Mouse (Mus musculus): ENCODE measurements around the gene Jak2.

Gene Jak2

DNA sequence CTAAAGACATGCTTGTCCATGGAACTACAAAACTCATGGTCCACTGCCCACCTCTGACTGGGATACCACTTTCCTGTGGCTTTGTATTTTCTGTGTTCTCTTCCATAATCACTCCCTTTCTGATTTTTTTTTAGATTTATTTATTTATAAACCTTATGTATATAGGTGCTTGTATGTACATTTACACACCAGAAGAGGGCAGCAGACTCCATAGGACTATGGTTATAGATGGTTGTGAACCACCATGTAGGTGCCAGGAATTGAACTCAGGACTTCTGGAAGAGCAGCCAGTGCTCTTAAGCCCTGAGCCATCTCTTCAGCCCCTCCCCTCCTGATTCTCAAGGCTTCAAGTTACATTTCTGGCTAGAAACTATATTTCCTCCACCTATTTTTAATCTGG, 57.2 kb downstream of the Jak2 start:
- no peak for DNase-seq

GRCm38 (mm10) chr19:29311791-29312190, 60.2 kb downstream of the Jak2 start:
- peak; percentile 72 for DNase-seq

DNA sequence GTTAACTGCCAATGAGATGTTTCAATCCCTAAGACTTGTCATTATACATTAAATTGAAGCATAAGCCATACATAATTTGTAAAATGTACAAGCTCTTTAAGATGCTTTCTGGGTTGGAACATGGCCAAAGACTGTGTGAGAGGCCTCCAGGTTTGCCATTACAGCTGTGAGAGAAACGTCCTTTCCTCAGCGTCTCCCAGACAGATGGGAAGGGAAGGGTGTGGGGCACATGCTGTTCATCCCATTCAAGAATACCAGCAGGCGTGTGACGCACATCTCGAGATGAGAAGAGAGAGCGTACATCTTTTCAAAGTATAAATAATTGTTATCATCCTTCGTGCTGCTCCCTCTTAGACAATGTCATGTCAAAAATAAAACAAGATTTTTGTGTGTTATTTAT, 61.0 kb downstream of the Jak2 start:
- no peak for DNase-seq

- no peak for DNase-seq
Observed at GRCm38 (mm10) chr19:29323416-29324049, 71.9 kb downstream of the Jak2 start.

DNA sequence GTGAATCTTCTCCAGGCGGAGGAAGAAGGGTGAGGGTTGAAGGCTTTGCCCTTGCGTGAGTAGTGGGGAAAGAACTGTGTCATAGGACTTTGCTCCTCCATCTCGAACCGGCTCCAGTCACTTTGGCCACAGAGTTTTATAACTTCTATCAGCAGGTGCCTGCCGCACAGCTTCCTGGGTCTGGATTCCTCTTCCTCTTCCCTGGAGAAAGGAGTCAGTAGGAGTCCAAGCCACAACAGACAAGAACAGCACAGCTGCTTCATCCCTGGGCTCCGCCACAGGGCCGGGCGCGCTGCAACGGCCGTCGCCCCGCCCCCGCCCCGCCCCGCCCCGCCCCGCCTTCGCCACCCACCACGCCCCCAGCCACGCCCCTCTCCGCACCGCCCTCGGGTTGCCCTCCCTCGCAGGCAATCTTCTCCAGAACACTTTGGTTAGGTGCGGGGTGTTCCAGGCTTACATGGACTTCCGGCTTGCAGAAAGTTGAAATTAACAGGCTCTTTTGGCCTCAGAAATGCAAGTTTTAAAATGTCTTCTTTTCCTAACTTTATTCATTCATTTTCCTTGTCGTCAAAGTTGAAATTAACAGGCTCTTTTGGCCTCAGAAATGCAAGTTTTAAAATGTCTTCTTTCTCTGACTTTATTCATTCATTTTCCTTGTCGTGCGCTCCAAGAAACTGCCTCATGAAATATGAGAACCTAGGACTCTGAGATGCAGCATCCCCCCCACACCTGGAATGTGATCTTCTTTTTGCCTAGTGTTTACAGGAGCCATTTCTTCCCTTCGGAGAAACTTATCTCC, 73.6 kb downstream of the Jak2 start, which contains the start of gene Insl6:
Gene Insl6 (minus strand): TSS at position 304 of the 799 bp plus-strand sequence.
- peak; percentile 92 for DNase-seq

GRCm38 (mm10) chr19:29325852-29326180, 74.2 kb downstream of the Jak2 start:
- no peak for DNase-seq

DNA sequence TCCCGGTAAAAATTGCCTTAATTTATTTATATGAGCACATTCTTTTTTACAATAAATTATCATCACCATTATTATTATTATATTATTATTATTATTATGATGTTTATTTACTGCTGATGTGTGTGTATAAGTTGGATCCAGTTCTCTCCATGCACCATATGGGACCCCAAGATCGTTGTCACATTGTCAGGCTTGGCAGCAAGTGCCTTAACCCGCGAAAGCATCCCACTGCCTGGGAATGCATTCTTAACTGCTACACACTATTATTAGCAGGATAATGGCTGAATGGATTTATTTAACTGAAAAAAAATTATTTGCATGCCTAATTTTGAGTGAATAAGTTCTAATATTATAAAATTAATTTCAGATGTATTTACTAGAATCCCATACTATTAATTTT, 74.8 kb downstream of the Jak2 start:
- DNase-seq = no peak

GRCm38 (mm10) chr19:29326822-29327552, 75.4 kb downstream of the Jak2 start:
- DNase-seq = no peak

DNA sequence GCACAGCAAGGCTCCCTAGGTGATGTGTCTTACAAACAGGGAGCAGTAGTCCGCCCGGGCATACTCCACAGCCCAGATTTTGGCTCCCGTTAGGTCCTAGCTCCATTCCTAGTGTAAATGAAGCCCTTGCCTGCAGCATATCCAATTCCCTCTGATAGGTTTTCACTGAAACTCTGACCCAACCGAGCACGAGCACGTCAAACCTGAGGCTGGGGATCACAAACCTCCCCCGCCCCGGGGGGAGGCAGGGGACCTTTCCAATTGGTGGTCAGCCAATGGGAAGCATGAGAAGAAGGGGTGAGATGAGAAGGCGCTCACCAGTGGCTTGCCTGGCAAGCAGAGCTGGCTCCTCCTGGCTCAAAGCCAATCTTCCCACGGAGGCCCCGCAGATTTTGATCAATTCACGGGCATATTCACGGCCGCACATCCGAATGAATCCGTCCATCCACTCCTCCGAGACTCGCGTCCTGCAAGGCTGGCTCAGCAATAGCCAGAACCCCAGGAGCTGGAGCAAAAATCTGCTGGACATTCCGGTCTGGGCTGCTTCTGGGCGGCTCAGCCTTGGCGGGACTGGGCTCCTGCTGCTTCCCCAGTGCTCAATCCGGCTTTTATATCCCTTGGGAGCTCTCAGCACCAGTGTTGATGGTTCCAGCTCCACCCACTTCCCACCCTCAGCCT, 82.6 kb downstream of the Jak2 start, which contains the start of gene Rln1:
Gene Rln1 (minus strand): TSS at position 603 of the 678 bp plus-strand sequence.
- DNase-seq = peak; percentile 88

- DNase-seq = no peak
Observed at GRCm38 (mm10) chr19:29336624-29337023, 85.0 kb downstream of the Jak2 start.

- DNase-seq = no peak
Observed at GRCm38 (mm10) chr19:29341029-29341428, 89.4 kb downstream of the Jak2 start.

DNA sequence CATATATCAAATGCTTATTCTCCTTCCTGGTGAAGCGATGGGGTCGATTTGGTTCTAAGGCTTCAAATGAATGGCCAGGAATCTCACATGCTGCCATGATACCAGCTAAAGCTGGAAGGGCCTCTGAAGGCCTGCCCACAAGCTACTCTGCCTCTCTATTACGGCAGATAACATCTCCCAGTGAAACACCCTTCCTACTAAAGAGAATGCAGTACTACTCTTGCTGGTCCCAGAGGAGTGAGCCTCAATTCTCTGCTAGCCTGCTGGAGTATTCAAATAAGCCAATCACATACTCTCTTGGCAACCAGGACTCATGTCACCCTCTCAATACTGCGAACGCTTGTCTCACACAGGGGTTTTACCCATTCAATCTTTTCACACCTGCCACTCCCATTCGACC, 90.7 kb downstream of the Jak2 start:
- DNase-seq = peak; percentile 64

GRCm38 (mm10) chr19:29344868-29345267, 93.2 kb downstream of the Jak2 start:
- DNase-seq = no peak

DNA sequence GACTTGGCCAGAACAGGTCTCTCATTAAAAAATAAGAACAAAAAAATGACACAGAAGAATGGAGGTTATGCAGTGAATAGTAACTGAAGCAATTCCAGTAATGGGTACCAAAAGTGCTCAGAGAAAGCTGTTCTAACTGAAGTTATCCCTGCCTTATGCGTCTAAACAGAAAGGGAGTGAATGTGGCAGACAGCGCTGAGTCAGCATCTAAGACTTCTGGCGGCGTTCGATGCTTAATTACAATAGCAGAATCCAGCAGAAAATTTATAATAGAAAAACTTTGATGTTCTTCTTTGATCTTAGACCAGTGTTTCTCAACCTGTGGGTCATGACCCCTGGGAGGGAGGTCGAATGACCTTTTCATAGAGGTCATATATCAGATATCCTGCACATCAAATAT, 94.0 kb downstream of the Jak2 start:
- DNase-seq = no peak

DNA sequence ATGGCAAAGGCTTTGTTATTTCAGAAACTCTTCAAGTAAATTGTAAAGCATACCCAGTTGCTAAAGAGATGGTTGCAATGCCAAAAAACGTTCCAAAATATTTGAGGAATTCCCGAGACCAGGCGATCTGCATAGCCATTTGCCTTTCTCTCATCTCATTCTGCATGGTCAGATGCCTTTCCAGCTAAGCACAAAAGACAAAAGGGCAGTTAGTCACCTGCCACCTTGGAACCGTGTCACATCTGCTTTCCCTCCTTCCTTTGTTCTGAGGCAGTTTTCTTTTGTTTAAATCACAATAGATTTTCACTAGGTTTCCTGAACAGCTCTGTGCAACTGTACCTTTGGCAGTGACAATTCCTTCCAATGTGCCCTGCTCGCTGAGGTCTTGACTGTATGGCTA, 99.4 kb downstream of the Jak2 start:
- no peak for DNase-seq

DNA sequence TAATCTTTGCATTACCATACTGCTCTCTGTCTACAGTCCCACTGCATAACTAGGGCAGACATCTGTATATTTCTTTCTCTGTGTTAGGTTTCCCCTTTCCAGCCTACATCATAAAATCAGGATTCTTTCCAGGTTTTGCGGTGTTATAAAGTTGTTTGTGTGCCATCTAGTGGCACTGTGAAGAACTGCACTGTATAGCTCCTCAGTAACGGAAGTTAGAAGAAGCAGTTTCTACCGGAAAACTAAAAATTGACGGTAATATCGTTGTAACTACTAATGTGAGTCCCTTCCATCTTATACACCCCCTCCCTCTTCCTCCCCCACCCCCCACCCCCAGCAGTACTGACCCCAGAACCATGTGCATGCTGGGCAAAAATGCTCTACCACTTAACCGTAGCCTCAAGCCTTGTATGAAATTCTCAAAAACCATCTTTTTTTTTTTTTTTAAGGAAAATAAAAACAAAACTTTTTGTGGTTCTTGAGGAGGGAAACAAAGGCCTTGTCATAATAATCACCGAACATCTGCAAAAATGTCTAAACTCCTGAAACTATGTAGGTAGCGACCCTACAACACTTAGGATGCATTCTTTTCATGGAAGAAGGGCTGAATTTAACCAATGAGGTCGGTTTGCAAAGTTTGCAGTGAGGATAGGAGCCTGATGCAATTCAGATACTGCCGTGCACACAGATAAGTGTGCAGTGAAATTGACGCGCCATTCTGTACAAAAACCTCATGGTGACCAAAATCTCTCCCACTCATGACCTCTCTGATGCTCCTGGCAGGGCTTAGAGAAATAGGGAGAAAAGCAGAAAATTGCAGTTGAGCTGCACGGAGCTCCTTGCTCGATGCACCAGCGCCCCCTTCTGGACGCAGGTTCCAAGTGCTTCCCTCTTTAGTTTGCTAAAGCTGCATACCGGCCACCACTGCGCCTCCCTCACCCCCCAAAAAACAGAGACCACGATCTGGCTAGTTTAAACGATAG, 103.6 kb downstream of the Jak2 start:
- peak; percentile 96 for DNase-seq

DNA sequence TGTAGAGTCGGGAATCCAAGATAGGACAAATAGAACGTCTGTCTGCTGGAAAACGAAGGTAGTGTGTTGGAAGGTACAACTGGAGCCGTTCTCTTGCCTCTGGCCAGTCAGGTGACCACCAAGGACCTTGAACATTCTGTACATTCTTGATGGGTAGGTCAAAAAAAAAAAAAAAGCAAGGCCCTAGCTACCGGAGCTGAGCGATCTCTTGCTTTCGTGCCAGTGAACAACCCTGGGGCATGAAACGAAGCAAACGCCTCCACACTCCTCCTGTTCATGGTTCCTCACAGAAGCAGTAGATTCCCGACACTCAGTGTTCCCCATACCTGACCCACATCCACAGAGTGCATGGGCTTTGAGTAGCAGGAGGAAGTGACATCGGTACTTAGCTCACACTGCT, 104.7 kb downstream of the Jak2 start:
- peak; percentile 87 for DNase-seq

DNA sequence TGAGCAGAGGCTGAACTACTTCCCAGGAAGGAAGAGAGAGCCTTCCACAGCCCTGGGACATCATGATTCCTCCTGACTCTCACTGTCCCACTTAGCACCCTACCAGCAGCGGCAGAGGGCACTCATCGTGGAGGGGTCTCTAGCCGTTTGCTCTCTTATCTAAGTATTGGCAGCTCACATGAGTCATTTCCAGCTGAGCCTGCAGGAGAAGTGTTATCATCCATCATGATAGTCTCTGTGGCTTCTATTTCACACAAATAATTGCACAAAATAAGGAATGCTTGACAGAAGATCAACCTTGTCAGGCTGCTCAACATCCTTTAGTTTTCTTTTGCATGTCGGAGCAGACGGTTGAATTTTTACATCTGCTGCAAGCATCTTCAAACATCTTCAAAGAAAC, 108.6 kb downstream of the Jak2 start:
- peak; percentile 75 for DNase-seq

DNA sequence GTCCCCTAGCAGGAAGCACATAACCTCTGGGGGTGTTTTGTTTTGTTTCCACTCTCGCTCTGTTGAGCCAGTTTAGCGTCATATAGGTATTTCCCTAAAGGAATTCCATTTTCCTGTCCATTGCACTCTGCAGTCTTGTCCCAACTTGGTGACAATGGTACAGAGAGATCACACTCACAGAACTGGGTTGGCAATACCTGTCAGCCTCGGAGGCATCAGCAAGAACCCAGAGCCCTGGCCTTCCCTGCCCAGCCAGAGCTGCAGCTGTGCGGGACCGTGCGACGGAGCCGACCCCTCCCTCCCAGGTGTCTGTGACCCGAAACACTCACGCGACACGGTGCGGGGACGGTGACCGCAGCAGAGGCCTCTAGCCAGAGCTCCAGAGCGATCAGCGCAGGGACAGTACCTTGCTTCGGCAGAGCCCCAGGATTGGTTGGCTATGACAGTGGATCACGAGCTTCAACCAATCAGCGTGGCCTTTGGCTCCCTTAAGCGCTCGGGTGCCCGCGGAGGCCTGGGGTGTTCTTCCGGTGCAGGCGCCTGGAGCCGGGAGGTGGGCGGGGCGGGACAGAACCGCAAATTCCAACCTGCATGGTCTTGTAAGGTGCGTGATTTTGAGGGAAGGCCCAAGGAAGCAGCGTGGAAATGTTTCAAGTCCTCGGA, 110.0 kb downstream of the Jak2 start:
- peak; percentile 100 for DNase-seq

DNA sequence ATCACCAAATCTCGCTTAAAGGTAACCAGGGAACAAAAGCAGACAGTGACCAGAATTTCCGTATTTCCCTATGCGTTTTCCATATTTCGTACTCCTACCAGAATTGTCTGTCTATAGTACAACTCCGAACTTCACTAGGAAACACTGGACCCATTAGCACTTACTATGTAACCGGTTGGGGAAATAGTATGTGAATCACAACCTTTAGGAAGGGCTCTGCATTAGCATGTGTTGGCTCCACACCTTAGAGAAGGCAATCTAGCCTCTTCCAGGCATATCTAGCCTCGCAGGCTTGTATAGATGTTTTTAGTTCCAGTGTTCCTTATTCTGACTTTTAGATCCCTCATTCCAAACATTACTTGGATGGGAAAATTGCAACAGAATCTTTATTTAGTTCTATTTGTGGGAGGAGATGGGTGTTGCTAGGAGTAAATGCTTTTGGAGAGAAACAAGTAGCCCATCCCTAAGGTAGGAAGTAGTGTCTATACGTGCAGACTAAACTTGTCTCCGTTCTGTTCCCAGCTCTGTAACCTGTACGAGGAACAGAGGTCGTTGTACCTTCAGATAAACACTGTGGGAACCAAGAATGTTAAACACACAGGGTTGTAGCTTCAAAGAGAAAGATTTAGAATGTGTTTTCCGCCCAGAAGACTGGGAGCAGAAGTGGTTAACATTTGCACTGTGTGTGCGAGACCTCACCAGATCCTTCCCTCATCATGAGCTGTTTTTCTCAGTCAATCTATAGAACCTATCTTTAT, 110.7 kb downstream of the Jak2 start:
- DNase-seq = peak; percentile 60
